Mouse (Mus musculus) T-cell, adult 2 months (primary cell): ENCODE results near the gene Gstm5.
"Not testable (repeated sequence)": the region's sequence is repeated elsewhere in the genome, so short reads cannot be mapped to it uniquely, and the experiment has no call there.

Experiments used
- DNase-seq: peaks from one replicate; pipeline ENCODE4 v3.0.0; 2022; ENCODE audit warnings: low spot score

The Gstm5 gene

DNA sequence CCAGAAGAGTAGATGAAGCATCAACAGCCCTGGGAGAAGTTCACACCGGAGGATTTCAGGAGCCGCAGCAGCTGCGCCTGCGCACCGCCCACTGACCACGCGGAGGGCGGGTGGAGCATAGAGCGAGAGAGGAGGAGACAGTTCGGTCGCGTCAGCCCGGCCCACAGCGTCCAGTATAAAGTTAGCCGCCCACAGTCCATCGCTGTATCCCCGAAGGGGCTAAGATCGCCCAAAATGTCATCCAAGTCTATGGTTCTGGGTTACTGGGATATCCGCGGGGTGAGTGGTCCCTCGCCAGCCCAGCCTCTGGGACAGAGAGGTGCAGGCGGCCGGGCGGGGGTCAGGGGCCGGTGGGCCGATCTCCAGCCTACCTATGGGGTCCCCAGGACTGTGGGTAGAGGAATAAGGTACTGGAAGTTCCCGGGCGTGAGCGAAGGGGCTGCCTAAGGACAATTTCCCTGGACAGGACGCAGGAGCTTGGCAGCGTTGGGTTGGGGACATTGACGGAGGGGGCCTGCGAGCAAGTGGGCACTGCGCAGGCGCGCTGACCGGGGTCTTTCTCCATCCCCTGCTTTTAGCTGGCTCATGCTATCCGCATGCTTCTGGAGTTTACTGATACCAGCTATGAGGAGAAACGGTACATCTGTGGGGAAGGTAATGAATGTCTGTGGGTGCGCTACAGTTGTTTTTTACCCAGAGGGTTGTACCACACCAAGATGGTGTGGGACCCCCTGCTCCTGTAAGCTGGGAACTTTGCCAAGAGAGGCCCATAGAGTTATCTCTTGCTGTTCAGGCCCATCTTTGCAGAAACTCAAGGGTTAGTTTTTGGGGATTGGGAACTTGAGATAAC, at the start of gene Gstm5:
Gene Gstm5 (plus strand): TSS at position 102 of the 850 bp plus-strand sequence.
- no peak for DNase-seq

DNA sequence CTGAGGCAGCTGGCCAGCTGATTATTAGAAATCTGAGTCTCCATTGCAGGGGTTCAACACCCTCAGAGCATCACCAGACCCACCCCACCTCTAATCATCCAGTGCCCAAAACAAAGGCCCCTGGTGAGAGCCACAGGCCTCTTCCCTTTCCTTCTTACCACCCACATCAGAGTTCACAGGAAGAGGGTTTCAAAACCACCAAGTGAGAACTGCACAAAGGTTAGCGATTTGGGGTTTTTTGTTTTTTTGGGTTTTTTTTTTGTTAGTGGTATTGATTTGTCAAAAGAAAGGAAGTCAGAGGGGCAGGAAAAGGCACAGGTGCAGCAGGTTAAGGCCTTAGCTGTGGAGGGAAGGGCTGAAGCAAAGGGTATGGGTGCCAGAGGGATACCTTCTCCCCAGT, 49.4 kb upstream of the Gstm5 start:
- peak; percentile 56 for DNase-seq

DNA sequence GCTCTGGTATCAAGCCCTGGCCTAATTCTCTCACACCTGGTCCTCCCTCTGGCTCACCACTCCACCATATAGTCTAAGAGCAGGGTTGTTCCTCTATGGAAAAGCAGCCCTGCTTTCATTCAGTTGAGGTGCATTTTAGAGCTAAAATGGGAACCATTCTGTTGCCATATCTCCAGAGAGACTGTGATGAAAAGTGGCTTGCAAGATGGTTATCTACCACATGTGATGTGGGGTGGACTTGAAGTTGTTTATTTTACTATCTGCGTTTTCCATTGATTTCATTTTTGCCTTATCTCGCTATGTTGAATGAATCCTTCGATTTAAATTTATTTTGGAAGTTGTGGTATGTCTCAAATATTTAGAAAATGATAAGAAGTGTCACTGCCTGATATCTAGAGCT, 48.8 kb upstream of the Gstm5 start:
- DNase-seq: no peak

DNA sequence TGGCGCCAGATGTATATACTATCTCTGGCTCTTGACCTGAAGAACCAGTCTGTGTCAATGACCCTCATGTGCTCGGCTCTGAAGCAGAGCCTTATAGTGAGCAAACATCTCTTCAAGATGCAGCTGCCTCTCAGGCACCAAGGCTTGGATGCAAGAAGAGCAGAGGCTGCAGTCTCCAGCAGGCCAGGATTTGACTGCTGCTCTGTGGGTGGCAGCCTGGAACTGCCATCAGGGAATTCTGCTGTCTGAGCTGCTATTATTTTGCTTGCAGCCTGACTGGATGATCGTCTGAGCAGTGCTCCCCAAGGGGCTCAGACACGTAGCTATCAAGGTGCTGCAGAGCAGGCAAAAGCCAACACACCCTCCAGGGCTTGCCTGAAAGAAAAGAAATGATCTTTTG, 47.5 kb upstream of the Gstm5 start:
- DNase-seq: no peak

DNA sequence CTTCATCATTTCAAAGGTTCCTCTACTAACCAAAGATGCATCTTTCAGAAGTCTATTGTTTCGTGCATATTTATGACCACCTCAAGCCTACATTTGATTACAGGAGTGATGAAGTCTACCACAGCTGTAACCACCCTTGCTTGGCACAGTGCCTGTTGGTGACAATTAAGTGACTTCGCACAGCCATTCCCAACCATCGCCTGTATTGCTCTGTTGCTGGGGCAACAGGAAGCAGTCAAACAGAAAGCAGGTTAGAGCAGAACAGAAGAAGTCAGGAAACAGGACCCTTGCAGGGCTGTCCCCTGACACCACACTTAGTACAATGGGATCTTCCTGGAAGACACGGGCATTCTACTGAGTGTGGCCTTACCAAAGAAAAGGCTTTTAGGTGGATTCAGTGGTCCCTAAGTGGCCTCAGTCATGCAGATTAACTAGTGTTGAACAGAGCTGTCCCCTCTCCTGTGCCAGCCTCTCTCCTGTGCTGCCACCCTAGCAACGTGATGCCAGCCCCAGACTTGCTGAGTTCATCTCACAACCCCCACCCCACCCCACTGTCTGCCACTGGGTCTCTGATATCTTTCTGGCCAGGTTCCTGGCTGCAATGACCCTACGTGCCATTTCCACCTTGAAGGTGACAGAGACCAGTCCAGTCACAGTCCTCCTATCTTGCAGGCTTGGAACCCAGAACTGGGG, 46.5 kb upstream of the Gstm5 start:
- DNase-seq: no peak

DNA sequence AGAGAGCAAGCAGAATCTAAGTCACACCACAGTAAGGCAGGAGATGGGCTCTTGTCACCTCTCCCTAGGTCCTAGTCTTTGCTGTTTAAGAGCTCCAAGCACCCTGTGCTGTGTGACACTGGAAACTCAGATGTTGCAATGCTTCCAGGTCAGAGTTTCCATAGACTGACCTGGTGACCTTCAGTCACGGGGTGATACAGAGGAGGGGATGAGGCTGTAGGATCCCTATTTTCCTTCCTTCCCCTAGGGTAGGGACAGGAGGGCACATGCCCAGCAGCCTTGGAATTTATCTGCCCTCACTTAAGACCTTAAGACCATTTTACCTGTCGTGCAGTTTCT, 46.0 kb upstream of the Gstm5 start:
- DNase-seq: no peak

DNA sequence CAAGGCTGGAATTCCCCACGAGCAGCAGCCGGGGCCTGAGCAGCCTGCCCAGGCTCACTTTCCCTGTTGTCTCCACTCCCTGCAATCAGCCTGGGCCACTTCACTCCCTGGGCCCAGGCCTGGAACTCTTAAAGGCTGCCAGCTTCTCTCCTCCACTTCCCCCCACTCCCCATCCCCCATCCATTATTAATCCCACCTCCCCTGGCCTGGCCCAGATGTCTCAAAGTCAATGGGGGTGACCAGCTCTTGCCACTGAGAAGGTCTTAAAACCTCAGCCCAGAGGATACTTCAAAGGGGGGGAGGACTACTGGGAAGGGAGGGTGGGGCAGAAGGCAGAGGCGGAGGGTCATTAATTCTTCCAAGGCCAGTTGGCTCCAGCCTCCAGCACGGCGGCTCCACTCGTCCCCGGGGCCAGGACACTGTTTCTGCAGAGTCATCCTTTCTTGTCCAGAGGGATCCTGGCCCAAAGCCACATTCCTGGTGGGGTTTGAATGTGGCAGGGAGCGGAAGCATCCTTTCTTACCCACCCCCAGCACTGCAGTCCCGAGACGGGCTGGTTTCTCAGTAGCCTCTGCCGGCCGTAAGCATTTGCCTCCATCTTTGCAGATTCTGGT, 45.1 kb upstream of the Gstm5 start:
- DNase-seq: no peak

DNA sequence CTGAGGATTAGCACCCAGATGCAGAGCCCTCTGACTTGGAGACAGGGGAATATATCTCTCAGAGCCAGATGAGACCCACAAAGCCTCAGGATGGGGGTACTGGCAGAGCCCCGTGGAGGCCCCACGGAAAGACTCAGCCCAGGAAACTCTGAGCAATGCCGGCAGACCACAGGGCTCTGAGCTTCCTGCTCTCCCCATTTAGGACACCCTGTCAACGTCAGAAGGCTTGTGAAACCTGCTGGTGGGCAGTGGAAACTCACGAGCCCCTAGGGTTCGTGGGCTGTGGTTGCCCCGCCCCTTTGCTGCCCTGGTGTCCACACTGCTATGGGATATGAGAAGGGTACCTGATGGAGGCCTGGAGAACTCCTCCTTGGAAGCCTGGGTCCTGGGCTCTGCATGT, 42.8 kb upstream of the Gstm5 start:
- peak; percentile 15 for DNase-seq

DNA sequence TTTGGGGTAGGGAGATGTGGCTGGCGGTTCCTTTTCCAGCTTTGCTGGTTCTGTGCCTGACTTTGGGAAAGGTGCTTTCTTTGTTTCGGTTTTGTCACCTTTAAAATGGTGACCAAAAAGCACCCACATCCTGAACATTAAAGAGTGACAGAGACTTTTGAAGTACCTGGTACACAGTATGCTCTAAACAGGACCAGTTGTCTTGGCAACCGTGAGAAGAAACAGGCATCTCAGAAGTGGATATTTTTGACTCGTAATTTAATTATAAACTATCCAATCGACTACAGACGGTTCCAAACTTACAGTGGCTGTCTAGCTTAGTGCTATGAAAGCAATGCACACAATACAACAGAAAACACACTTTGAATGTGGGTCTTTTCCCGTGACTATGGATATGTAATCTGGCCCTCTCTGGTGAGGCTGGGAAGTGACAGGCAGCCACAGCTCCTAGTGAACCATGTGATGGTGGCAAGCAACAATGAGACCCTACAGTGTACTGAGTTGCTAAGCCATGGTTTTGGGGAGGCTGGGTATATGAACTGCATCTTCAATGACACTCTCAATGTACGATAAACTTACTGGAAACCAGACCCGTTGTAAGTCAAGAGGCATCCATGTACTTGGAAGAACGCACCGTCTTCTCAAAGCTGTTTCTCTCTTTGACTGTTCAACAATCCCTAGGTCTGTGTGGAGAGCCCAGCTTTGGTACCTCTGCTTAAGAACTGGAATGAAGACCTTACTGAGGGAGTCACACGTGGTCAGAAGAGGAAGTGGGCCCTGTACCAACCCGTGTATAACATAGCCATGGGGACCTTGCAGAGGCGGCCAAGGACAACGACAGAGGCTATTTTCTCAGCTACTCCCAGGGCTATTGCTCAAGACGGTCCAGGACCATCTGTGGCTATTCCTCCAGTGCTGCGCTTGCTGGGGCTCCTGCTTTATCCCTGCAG, 42.1 kb upstream of the Gstm5 start:
- peak; percentile 37 for DNase-seq

DNA sequence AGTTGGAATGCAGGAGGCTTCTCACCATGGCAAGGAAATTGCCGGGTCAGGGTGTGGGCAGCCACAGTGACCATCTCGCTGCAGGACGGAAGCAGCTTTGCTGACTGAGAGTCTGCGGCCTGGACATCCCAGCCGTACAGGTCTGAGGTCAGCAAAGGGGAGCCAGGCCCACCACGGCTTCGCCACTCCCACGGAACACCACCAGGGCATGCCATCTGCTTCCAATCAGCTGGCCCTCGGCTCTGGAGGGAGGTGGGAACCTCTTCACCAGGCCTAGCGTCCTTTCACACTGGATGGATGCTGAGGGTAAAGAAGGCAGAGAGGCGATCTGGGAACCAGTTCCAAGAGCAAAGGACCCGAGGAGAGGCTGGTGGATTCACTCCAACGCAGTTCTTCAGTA, 40.3 kb upstream of the Gstm5 start:
- DNase-seq: no peak

DNA sequence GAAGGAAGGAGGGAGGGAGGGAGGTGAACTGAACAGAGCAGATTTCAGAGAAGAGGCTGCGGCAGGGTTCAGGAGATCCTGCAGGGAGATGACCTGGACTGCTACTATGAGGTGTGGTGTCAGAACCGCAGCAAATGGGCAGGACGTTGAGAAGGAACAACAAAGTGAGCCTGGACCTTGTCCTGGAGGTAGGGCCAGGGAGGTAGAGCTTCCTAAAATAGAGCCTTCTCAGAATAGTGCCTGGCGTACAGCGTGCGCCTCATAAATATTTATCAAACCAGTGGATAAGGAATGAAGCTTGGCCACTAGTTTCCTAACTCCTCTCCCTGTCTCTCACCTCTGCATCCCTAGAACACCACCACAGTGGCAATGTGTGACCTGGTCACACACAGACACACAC, 38.0 kb upstream of the Gstm5 start:
- no peak for DNase-seq

DNA sequence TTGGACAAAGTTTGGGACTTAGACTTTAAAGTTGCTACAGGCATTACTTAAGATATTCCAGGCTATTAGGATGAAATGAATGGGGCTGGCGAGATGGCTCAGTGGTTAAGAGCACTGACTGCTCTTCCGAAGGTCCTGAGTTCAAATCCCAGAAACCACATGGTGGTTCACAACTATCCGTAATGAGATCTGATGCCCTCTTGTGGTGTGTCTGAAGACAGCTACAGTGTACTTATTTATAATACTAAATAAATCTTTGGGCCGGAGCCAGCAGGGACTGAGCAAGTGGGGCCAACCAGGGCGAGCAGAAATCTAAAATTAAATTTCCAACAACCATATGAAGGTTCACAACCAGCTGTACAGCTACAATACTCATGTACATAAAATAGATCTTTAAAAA, 34.1 kb upstream of the Gstm5 start:
- DNase-seq: not testable (repeated sequence)

DNA sequence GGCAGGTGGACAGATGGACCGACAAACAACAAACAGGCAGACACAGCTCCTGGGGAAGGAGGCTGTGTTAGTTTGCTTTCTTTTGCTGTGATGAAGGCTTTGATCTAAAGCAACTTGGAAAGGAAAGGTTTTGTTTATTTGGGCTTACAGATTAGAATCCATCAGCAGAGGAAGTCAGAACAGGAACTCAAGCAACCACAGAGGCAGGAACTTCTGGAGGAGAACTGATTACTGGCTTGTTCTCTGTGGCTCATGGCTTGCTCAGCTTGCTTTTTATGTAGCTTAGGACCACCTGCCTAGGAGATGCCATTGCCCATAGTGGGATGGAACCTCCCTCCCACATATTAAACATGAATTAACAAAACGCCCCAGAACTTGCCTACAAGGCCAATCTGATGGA, 33.1 kb upstream of the Gstm5 start:
- DNase-seq: no peak

DNA sequence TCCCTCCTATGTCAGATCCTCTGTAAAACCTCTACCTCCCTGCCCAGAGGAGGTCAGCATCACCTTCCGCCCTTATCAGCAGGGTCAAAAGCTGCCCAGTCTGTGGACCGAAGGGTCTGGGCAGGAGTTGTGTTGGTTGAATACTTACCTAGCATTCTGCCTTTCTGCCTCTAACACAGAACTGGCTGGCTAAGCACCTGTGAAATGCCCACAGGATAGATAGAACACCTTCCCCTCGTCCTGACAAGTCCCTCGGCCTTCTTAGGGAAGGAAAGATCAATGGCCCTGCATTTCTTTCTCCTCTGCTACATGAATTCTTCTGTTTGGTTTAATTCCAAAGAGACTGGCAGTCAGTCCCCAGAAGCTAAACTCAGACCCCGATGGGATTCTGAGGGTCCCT, 32.1 kb upstream of the Gstm5 start:
- no peak for DNase-seq

DNA sequence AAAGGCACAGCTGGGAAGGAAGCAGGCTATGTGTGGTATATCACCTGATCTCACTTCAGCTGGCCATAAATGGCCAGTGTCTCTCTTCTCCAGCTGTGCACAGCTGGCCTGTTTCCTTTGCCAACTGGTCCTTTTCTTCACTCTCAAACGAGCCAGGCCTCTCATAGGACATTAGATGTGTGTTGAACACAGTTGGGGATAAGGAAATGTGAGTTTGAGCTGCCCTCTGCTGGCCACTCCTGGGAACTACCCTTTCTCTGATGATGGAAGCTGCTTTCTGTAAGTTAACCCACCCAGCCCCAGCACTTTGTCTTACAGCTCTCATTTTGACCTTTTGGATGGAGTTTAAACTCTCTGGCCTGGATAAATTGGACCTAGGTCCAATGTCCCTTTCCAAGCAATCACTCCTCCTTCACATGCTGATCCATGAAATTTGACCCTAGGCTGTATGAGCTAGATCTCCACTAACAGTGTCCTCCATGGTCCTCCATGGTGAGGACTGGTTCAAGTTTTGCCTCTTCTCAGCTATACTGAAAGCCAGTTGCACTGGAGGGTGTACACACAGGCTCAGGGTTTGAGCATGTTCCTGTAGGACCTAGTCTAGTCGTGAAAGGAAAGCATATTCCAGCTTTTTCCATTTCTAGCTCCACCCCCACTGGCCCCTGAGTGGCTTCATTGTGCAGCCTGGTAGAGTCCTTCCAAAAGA, 31.6 kb upstream of the Gstm5 start:
- DNase-seq: peak; percentile 73

DNA sequence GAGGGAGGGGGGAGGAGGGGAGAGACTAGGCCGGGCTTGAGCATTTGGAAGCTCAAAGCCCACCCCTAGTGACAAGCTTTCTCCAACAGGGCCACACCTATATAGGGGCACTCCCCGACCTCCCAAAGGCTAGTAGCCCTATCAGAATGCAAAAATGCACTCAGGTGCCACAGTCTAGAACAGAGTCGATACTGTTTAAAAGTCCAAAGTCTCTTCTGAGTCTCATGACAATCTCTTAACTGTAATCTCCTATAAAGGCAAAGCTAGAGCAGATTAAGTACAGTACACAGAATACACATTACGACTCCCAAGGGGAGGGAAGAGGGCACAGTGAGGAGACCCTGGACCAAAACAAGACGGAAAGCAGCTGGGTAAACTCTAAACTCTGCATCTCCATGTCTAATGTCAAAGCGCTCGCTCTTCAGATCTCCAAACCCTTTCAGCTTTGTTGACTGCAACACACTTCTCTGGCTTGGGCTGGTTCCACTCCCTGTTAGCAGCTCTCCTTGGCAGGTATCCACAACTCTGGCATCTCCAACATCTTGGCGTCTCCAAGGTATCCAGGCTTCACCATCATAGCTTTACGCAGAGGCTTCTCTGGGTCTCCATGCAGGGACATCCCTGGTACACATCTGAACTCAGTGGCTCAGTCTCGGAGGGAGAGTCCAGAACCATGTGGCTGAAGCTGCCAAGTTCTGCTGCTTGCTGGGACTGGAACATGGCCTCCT, 30.1 kb upstream of the Gstm5 start:
- DNase-seq: no peak

DNA sequence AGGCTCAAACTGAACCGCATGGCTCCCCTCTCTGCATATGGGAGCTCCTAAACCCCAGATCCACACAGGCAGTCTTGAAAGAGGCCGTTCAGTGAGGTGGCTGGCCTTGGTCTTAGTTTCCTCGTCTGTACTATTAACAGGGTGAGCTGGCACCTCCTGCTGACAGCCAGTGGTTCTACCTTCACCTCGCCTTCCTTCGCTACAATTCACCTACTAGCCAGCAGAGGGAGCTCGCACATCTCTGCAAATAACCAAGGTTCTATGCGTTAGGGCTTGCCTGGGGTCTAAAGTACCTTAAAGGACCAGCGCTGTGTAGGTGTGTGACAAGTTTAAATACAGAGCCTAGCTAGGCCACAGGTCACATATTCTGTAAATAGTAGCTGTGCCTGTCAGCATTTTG, 28.5 kb upstream of the Gstm5 start:
- DNase-seq: peak; percentile 73

DNA sequence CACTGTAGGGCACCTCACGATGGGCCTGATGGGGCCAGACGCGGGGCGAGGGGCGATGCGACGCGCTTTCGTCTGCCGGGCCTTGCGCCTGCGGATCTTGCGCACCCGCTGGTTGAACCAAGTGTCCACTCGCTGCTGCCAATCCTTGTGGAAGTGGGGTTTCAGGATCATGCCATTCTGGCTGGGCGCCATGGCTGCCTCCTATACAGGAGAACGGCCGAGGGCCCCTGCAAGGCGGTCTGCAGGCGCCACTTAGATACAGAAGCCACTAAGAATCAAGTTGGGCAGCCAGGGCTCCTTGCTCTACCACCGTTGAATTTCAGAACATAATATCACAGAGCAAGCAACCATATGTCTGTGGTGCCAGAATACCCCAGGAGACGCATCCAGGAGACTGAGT, 27.2 kb upstream of the Gstm5 start:
- DNase-seq: no peak

DNA sequence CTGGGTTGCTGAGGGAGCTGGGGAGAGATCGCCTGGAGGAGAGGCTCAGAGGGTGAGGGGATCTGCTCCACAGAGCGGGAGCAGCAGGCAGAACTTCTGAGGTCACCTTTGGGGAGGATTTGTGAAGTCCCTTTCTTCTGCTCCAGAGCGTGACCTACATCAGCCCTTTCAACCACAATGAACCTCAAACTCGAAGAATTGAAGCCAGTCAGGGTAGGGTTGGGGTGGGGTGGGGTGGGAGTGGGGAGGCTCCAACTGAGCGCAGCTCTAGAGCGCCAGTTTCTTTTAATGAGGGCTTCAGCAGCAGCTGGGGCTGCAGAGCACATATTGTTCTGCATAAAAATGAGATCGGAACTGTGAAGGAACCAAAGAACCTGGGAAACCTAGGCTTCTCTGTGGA, 26.5 kb upstream of the Gstm5 start:
- DNase-seq: no peak

DNA sequence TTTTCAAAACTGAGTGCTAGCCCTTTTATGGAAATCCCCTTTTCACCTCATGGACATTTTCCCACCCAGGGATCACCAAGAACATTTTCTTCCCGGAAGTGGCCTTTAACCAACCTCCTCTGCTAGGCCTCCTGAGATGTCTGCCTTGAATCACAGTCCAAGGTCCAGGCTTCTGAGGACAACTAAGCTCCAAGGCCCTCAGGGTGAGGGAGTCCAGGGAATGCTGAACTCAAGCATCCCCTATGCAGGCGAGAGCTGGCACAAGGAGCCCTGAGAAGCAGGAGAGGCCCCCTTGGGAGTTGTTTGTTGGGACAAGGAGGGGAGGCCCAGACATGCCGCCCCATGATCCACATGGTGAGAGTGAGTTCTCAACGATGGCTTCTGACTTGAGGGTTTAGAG, 25.7 kb upstream of the Gstm5 start:
- DNase-seq: no peak
